Mouse (Mus musculus): ENCODE results near the gene Lrrc29. TPM values are rescaled to one million over a fixed set of nuclear protein-coding genes. Genes with fewer than 3 reads are reported as not detected.

Gene Lrrc29
- total and polyA plus RNA-seq, 2 experiments from 2014 or later, result 1.5 to 5.8 TPM

GRCm38 (mm10) chr8:105361751-105362702, 35.9 kb upstream of the Lrrc29 start:
- DNase-seq (ENCODE audit: low spot score), result no peak
- Histone ChIP-seq H3K9ac (replicated peaks; ENCODE audit: low read depth, low read length) (no peak overlapping the region), H3K4me2 (ENCODE audit: low read depth, low read length) (no peak overlapping the region), H3K27ac (ENCODE audit: low read depth) (0 out of 2 replicates have a peak overlapping the region, but pooled peaks have one; percentile 8), H3K27me3 (ENCODE audit: control insufficient read depth, insufficient read depth, low read length) (no peaks in the 10 kb centered on the region), H3K36me3 (replicated peaks; ENCODE audit: control insufficient read depth, insufficient read depth, low read length) (no peaks in the 10 kb centered on the region), H3K4me1 (ENCODE audit: control insufficient read depth, insufficient read depth) (0 out of 2 replicates have a peak, but pooled peaks cover 3% of the 10 kb centered on the region), H3K4me3 (ENCODE audit: low read depth, low read length) (no peak overlapping the region), H3K9me3 (replicated peaks; ENCODE audit: control insufficient read depth, low read length) (no peaks in the 10 kb centered on the region)
- 55% methylated on average over 12 of the region's 12 CpGs for WGBS
- no peak for ATAC-seq (ENCODE audit: insufficient read depth, low read depth)
- TF ChIP-seq EP300 (IDR thresholded peaks at IDR 0.05; ENCODE audit: low read depth) (no peak), CTCF (IDR thresholded peaks at IDR 0.05; ENCODE audit: low read depth) (no peak)

- no peaks in the 10 kb centered on the region for H3K27me3 ChIP-seq (ENCODE audit: control insufficient read depth, insufficient read depth, low read length)
- WGBS, result 35% methylated on average over 4 of the region's 4 CpGs
- H3K9me3 ChIP-seq (replicated peaks; ENCODE audit: control insufficient read depth, low read length), result no peaks in the 10 kb centered on the region
- no peak overlapping the region for H3K4me3 ChIP-seq (ENCODE audit: low read depth, low read length)
- H3K4me1 ChIP-seq (ENCODE audit: control insufficient read depth, insufficient read depth), result 0 out of 2 replicates have a peak, but pooled peaks cover 3% of the 10 kb centered on the region
- no peaks in the 10 kb centered on the region for H3K36me3 ChIP-seq (replicated peaks; ENCODE audit: control insufficient read depth, insufficient read depth, low read length)
- H3K9ac ChIP-seq (replicated peaks; ENCODE audit: low read depth, low read length), result no peak overlapping the region
- no peak overlapping the region for H3K27ac ChIP-seq (ENCODE audit: low read depth)
- ATAC-seq (ENCODE audit: insufficient read depth, low read depth) (peak; percentile 53; the same call in 1 of the 2 replicates), DNase-seq (ENCODE audit: low spot score) (peak; percentile 52)
- TF ChIP-seq EP300 (IDR thresholded peaks at IDR 0.05; ENCODE audit: low read depth), result no peak
- peak; percentile 59 for TF ChIP-seq CTCF (IDR thresholded peaks at IDR 0.05; ENCODE audit: low read depth)
- no peak overlapping the region for H3K4me2 ChIP-seq (ENCODE audit: low read depth, low read length)
Observed at GRCm38 (mm10) chr8:105359646-105360045, 33.6 kb upstream of the Lrrc29 start.

- no peak for ATAC-seq (ENCODE audit: insufficient read depth, low read depth)
- no peak overlapping the region for H3K27ac ChIP-seq (ENCODE audit: low read depth)
- H3K9me3 ChIP-seq (replicated peaks; ENCODE audit: control insufficient read depth, low read length), result no peaks in the 10 kb centered on the region
- no peaks in the 10 kb centered on the region for H3K36me3 ChIP-seq (replicated peaks; ENCODE audit: control insufficient read depth, insufficient read depth, low read length)
- H3K4me3 ChIP-seq (ENCODE audit: low read depth, low read length), result no peak overlapping the region
- no peak overlapping the region for H3K4me2 ChIP-seq (ENCODE audit: low read depth, low read length)
- 0 out of 2 replicates have a peak, but pooled peaks cover 3% of the 10 kb centered on the region for H3K4me1 ChIP-seq (ENCODE audit: control insufficient read depth, insufficient read depth)
- H3K9ac ChIP-seq (replicated peaks; ENCODE audit: low read depth, low read length), result no peak overlapping the region
- no peak for DNase-seq (ENCODE audit: low spot score)
- TF ChIP-seq EP300 (IDR thresholded peaks at IDR 0.05; ENCODE audit: low read depth), result no peak
- TF ChIP-seq CTCF (IDR thresholded peaks at IDR 0.05; ENCODE audit: low read depth), result no peak
- 79% methylated on average over 15 of the region's 15 CpGs for WGBS
- H3K27me3 ChIP-seq (ENCODE audit: control insufficient read depth, insufficient read depth, low read length), result no peaks in the 10 kb centered on the region
Observed at GRCm38 (mm10) chr8:105359208-105359607, 33.1 kb upstream of the Lrrc29 start.

DNA sequence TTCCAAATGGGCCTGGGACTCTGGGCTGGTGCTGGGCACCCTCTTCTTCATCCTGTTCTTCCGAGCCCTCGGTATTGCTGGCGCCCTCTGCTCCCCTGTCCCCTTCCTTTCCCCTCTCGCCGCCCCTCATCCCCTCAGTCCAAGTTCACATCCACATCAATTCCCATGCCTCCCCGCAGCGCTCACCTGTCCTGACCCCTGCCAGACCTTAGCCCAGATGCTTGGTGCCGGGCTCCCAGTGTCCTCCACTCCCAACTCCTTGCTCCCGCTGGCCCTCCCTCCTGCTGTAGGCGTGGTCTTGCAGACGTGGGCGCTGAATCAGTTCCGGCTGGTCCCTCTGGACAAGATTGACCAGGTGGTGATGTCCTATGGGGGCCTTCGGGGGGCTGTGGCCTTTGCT, 30.6 kb upstream of the Lrrc29 start:
- Histone ChIP-seq H3K9ac (replicated peaks; ENCODE audit: low read depth, low read length) (no peak overlapping the region), H3K9me3 (replicated peaks; ENCODE audit: control insufficient read depth, low read length) (no peaks in the 10 kb centered on the region), H3K36me3 (replicated peaks; ENCODE audit: control insufficient read depth, insufficient read depth, low read length) (no peaks in the 10 kb centered on the region), H3K4me2 (ENCODE audit: low read depth, low read length) (no peak overlapping the region), H3K27ac (ENCODE audit: low read depth) (no peak overlapping the region), H3K4me1 (ENCODE audit: control insufficient read depth, insufficient read depth) (no peaks in the 10 kb centered on the region), H3K4me3 (ENCODE audit: low read depth, low read length) (no peak overlapping the region), H3K27me3 (ENCODE audit: control insufficient read depth, insufficient read depth, low read length) (no peaks in the 10 kb centered on the region)
- DNase-seq (ENCODE audit: low spot score) (no peak), ATAC-seq (ENCODE audit: insufficient read depth, low read depth) (no peak)
- TF ChIP-seq EP300 (IDR thresholded peaks at IDR 0.05; ENCODE audit: low read depth) (no peak), CTCF (IDR thresholded peaks at IDR 0.05; ENCODE audit: low read depth) (no peak)
- WGBS, result 87% methylated on average over 14 of the region's 14 CpGs

GRCm38 (mm10) chr8:105355179-105356024, 29.3 kb upstream of the Lrrc29 start:
- Histone ChIP-seq H3K27ac (ENCODE audit: low read depth) (no peak overlapping the region), H3K9me3 (replicated peaks; ENCODE audit: control insufficient read depth, low read length) (no peaks in the 10 kb centered on the region), H3K4me2 (ENCODE audit: low read depth, low read length) (peak overlapping the region; percentile 17), H3K4me1 (ENCODE audit: control insufficient read depth, insufficient read depth) (no peaks in the 10 kb centered on the region), H3K27me3 (ENCODE audit: control insufficient read depth, insufficient read depth, low read length) (no peaks in the 10 kb centered on the region), H3K36me3 (replicated peaks; ENCODE audit: control insufficient read depth, insufficient read depth, low read length) (no peaks in the 10 kb centered on the region), H3K4me3 (ENCODE audit: low read depth, low read length) (no peak overlapping the region), H3K9ac (replicated peaks; ENCODE audit: low read depth, low read length) (no peak overlapping the region)
- ATAC-seq (ENCODE audit: insufficient read depth, low read depth) (peak; percentile 30; the same call in 1 of the 2 replicates), DNase-seq (ENCODE audit: low spot score) (no peak)
- 74% methylated on average over 26 of the region's 26 CpGs for WGBS
- TF ChIP-seq CTCF (IDR thresholded peaks at IDR 0.05; ENCODE audit: low read depth) (no peak), EP300 (IDR thresholded peaks at IDR 0.05; ENCODE audit: low read depth) (peak; percentile 28; the same call in 1 of the 2 replicates)

All from heart, postnatal 0 days (tissue).